26 mouse cellular contexts compared by ENCODE assay signal in the genomic region with DNA sequence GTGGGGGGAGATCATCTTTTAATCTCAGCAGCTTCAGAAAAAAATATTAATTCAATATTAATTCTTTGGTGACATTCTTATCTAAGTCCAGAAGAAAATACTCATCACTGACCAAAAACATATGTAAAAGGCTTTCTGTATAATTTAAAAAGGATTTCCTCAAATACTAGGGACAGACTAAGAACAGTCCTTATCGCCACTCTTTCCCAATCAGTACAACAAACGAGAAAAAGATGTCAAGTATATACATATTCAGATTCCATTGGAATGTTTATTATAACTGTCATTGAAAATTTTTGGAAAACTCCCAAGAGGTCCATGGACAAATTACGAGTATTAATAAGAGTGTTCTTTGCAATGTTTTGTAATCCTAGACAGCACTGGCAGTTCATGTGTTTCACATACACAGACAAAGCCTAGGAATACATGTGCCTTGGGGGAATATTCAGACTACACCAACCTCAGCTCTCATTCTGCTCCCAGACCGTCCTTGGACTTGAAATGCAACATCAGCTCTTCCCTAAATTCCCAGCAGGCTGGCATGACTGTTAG.
DNase-seq lines count a peak whose midpoint lies in the region; ATAC-seq and TF ChIP-seq lines count a peak whose summit lies in the region.
"Had no signal": no experiment of that assay in that cellular context is flagged by ENCODE, and none has a peak within 500 bp of the region (broad histone marks: within the 10 kb centered on the region; RNA-seq: fewer than 3 reads in every experiment).

No protein-coding gene starts in this region.

- no peak for TF ChIP-seq EP300 in lung, postnatal 0 days (IDR thresholded peaks at IDR 0.05)

- no peak for TF ChIP-seq CTCF in lung, postnatal 0 days (IDR thresholded peaks at IDR 0.05)

- H3K4me2 ChIP-seq in embryonic facial prominence, embryonic 14.5 days (ENCODE audit: low read depth, low read length): no peak overlapping the region
- no peak overlapping the region for H3K4me2 ChIP-seq in lung, embryonic 15.5 days
- no peak overlapping the region for H3K4me2 ChIP-seq in lung, postnatal 0 days (replicated peaks; ENCODE audit: low read depth, low read length)
- H3K4me2 ChIP-seq: embryonic facial prominence, embryonic 12.5 days; embryonic facial prominence, embryonic 15.5 days; forebrain, embryonic 12.5 days had no signal

- H3K27ac ChIP-seq in embryonic facial prominence, embryonic 14.5 days (replicated peaks; ENCODE audit: low read depth, low read length): no peak overlapping the region
- H3K27ac ChIP-seq in embryonic facial prominence, embryonic 10.5 days (replicated peaks): no peak overlapping the region
- no peak overlapping the region for H3K27ac ChIP-seq in lung, embryonic 15.5 days
- no peak overlapping the region for H3K27ac ChIP-seq in lung, postnatal 0 days (ENCODE audit: low read length)
- H3K27ac ChIP-seq: embryonic facial prominence, embryonic 12.5 days; embryonic facial prominence, embryonic 15.5 days; forebrain, embryonic 10.5 days; forebrain, embryonic 12.5 days had no signal

- no peaks in the 10 kb centered on the region for H3K27me3 ChIP-seq in embryonic facial prominence, embryonic 14.5 days (replicated peaks; ENCODE audit: control insufficient read depth, insufficient read depth, low read length)
- H3K27me3 ChIP-seq in embryonic facial prominence, embryonic 10.5 days (replicated peaks; ENCODE audit: low read depth, poor library complexity, severe bottlenecking): no peaks in the 10 kb centered on the region
- H3K27me3 ChIP-seq in lung, embryonic 15.5 days: no peaks in the 10 kb centered on the region
- H3K27me3 ChIP-seq in lung, postnatal 0 days (replicated peaks; ENCODE audit: insufficient read depth, low read length): no peaks in the 10 kb centered on the region
- H3K27me3 ChIP-seq: embryonic facial prominence, embryonic 12.5 days; embryonic facial prominence, embryonic 15.5 days; forebrain, embryonic 12.5 days; Patski had no signal

- 48% methylated on average over 4 of the region's 4 CpGs for WGBS in embryonic facial prominence, embryonic 14.5 days
- WGBS in embryonic facial prominence, embryonic 10.5 days: 77% methylated on average over 4 of the region's 4 CpGs
- WGBS in lung, embryonic 15.5 days: 36% methylated on average over 4 of the region's 4 CpGs
- 53% methylated on average over 4 of the region's 4 CpGs for WGBS in lung, postnatal 0 days

- no peaks in the 10 kb centered on the region for H3K36me3 ChIP-seq in embryonic facial prominence, embryonic 14.5 days (ENCODE audit: control insufficient read depth, insufficient read depth, low read length)
- H3K36me3 ChIP-seq in embryonic facial prominence, embryonic 10.5 days (replicated peaks): no peaks in the 10 kb centered on the region
- H3K36me3 ChIP-seq in lung, embryonic 15.5 days: no peaks in the 10 kb centered on the region
- H3K36me3 ChIP-seq in lung, postnatal 0 days (ENCODE audit: insufficient read depth, low read length): no peaks in the 10 kb centered on the region
- H3K36me3 ChIP-seq: embryonic facial prominence, embryonic 12.5 days; embryonic facial prominence, embryonic 15.5 days; forebrain, embryonic 10.5 days; forebrain, embryonic 12.5 days; G1E had no signal

- H3K9ac ChIP-seq in embryonic facial prominence, embryonic 14.5 days (ENCODE audit: low read depth, low read length): no peak overlapping the region
- H3K9ac ChIP-seq in lung, embryonic 15.5 days: no peak overlapping the region
- H3K9ac ChIP-seq in lung, postnatal 0 days (replicated peaks; ENCODE audit: low read depth): no peak overlapping the region
- H3K9ac ChIP-seq: embryonic facial prominence, embryonic 12.5 days; embryonic facial prominence, embryonic 15.5 days; forebrain, embryonic 12.5 days had no signal

- 0 out of 2 replicates have a peak, but pooled peaks cover 3% of the 10 kb centered on the region for H3K4me1 ChIP-seq in embryonic facial prominence, embryonic 14.5 days (ENCODE audit: control insufficient read depth, insufficient read depth, low read length)
- H3K4me1 ChIP-seq in embryonic facial prominence, embryonic 10.5 days: no peaks in the 10 kb centered on the region
- no peaks in the 10 kb centered on the region for H3K4me1 ChIP-seq in lung, embryonic 15.5 days
- H3K4me1 ChIP-seq in lung, postnatal 0 days (ENCODE audit: insufficient read depth, low read depth, low read length): no peaks in the 10 kb centered on the region
- H3K4me1 ChIP-seq: embryonic facial prominence, embryonic 12.5 days; forebrain, embryonic 10.5 days; forebrain, embryonic 12.5 days had no signal

- no peak overlapping the region for H3K4me3 ChIP-seq in embryonic facial prominence, embryonic 14.5 days (ENCODE audit: low read depth, low read length)
- H3K4me3 ChIP-seq in embryonic facial prominence, embryonic 10.5 days: no peak overlapping the region
- no peak overlapping the region for H3K4me3 ChIP-seq in lung, embryonic 15.5 days
- no peak overlapping the region for H3K4me3 ChIP-seq in lung, postnatal 0 days (ENCODE audit: low read depth, low read length)
- H3K4me3 ChIP-seq: embryonic facial prominence, embryonic 12.5 days; embryonic facial prominence, embryonic 15.5 days; erythroblast, embryonic 14.5 days; forebrain, embryonic 10.5 days; forebrain, embryonic 12.5 days had no signal

- no peaks in the 10 kb centered on the region for H3K9me3 ChIP-seq in embryonic facial prominence, embryonic 14.5 days (ENCODE audit: control insufficient read depth, low read length)
- no peaks in the 10 kb centered on the region for H3K9me3 ChIP-seq in embryonic facial prominence, embryonic 10.5 days
- H3K9me3 ChIP-seq in lung, embryonic 15.5 days: no peaks in the 10 kb centered on the region
- no peaks in the 10 kb centered on the region for H3K9me3 ChIP-seq in lung, postnatal 0 days (ENCODE audit: low read length)
- H3K9me3 ChIP-seq: embryonic facial prominence, embryonic 12.5 days; embryonic facial prominence, embryonic 15.5 days; forebrain, embryonic 10.5 days; forebrain, embryonic 12.5 days; G1E had no signal

- no peak for ATAC-seq in embryonic facial prominence, embryonic 14.5 days (ENCODE audit: low read depth)
- ATAC-seq in lung, embryonic 15.5 days (ENCODE audit: borderline replicate concordance, extremely low read depth, low FRiP score, low TSS enrichment): peak; percentile 87; the same call in 1 of the 2 replicates
- ATAC-seq in lung, postnatal 0 days: peak; percentile 32; the same call in 1 of the 2 replicates
- ATAC-seq: activated CD4-positive, CD25-positive, alpha-beta regulatory T cell, adult 4 months; CD4-positive, CD25-positive, alpha-beta regulatory T cell, adult 4 months; Patski had no signal

- peak; percentile 21 for DNase-seq in embryonic facial prominence, embryonic 14.5 days (ENCODE audit: low spot score)
- DNase-seq in embryonic facial prominence, embryonic 10.5 days (ENCODE audit: low spot score): no peak
- DNase-seq in lung, postnatal 10 days: no peak
- peak; percentile 67 for DNase-seq in lung, postnatal 0 days (ENCODE audit: low spot score)
- DNase-seq in lung, postnatal 25 days (ENCODE audit: low spot score): no peak
- peak; percentile 8 for DNase-seq in adipocyte (ENCODE audit: low spot score)
- DNase-seq: adrenal gland, adult 2 months; adrenal gland, postnatal 10 days; adrenal gland, postnatal 25 days; B cell, adult 2 months; cerebellum, adult 11 months; cerebellum, adult 18-20 months; cerebellum, adult 8-10 months; cerebellum, adult 9-11 months; cerebellum, postnatal 36 days; embryo, embryonic 11 days had no signal

Comparison
In these comparisons a context has a peak if more than half of its experiments do, and no peak if none do; other contexts are left out.
1. DNase-seq: peak in embryonic facial prominence, embryonic 14.5 days (single experiment), lung, postnatal 0 days (single experiment) and adipocyte (single experiment); none in embryonic facial prominence, embryonic 10.5 days (single experiment), lung, postnatal 10 days (single experiment) and lung, postnatal 25 days (single experiment).